Mouse (Mus musculus): ENCODE results near the gene Casp8. TPM values are rescaled to one million over a fixed set of nuclear protein-coding genes. Genes with fewer than 3 reads are reported as not detected.
A peak's percentile ranks its signal among the peaks of the same experiment; 100 is the strongest.
"Not testable (repeated sequence)": the region's sequence is repeated elsewhere in the genome, so short reads cannot be mapped to it uniquely, and the experiment has no call there.

Gene Casp8
- not detected in 2 replicates for polyA plus RNA-seq (2012; ENCODE audit: insufficient read depth, insufficient read length, low replicate concordance, missing spikeins)

GRCm38 (mm10) chr1:58795291-58796058 is at the start of gene Casp8:
Gene Casp8, plus strand, starts transcription at chr1:58795374.
- 5% methylated on average over 42 of the region's 42 CpGs for WGBS
- H3K4me1 ChIP-seq (ENCODE audit: control insufficient read depth, insufficient read depth, low read length): peaks cover 9% of the 10 kb centered on the region
- H3K27ac ChIP-seq (ENCODE audit: insufficient read depth, low read depth, low read length): no peak within 1 kb of the TSS
- TF ChIP-seq POLR2A (IDR thresholded peaks at IDR 0.05; ENCODE audit: insufficient read depth, low read depth, low read length) (no peak), CTCF (IDR thresholded peaks at IDR 0.05; ENCODE audit: insufficient read depth, low read depth, low read length) (no peak)
- H3K4me3 ChIP-seq (ENCODE audit: insufficient read depth, low read depth, low read length): peak within 1 kb of the TSS; percentile 51

DNA sequence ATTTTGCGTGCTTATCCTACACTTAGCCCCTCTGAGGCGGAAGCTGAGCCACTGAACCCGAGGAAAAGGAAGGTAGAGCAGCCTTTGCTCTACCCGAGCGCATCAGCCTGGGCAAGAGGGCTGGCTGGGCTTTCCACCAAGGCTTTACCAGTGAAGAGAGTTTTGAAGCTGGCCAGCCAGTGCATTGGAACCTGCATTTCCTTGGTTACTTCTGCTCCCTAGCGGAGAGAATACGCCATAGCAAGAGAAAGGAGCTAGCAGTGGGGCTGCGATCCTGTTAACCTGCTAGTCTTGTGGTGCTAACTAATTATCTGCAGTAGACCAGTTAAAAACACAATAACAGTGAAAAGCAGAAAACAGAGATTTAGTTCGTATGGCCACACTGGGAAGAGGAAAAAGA is 48.3 kb upstream of the Casp8 start:
- H3K27ac ChIP-seq (ENCODE audit: insufficient read depth, low read depth, low read length): no peak overlapping the region
- WGBS: 60% methylated on average over 9 of the region's 9 CpGs

DNA sequence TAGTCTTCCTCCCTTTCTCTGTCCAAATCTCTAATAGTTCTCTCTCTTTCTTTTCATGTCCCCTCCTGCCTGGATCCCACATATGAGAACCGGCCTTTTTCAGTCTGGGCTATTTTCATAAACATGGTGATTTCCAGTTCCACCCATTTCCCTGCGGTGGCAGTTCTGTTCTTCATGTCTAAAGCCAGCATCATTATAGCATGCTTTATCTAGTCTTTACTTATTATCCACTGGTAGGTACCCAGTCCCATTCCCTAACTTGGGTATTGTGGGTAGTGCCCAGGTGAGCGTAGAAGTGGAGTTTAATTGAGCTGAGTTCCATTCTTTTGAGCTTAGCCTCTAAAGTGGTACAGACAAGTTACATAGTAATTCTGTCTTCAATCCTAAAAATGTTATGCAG is 35.7 kb upstream of the Casp8 start:
- H3K4me1 ChIP-seq (ENCODE audit: control insufficient read depth, insufficient read depth, low read length): no peaks in the 10 kb centered on the region
- WGBS: 92% methylated on average over 3 of the region's 3 CpGs
- H3K4me3 ChIP-seq (ENCODE audit: insufficient read depth, low read depth, low read length): no peak overlapping the region
- TF ChIP-seq POLR2A (IDR thresholded peaks at IDR 0.05; ENCODE audit: insufficient read depth, low read depth, low read length) (no peak), CTCF (IDR thresholded peaks at IDR 0.05; ENCODE audit: insufficient read depth, low read depth, low read length) (no peak)
- no peak overlapping the region for H3K27ac ChIP-seq (ENCODE audit: insufficient read depth, low read depth, low read length)

More for the DNA sequence above, 48.3 kb upstream of the Casp8 start:
- no peak overlapping the region for H3K4me3 ChIP-seq (ENCODE audit: insufficient read depth, low read depth, low read length)
- H3K4me1 ChIP-seq (ENCODE audit: control insufficient read depth, insufficient read depth, low read length): no peaks in the 10 kb centered on the region
- TF ChIP-seq POLR2A (IDR thresholded peaks at IDR 0.05; ENCODE audit: insufficient read depth, low read depth, low read length) (no peak), CTCF (IDR thresholded peaks at IDR 0.05; ENCODE audit: insufficient read depth, low read depth, low read length) (no peak)

DNA sequence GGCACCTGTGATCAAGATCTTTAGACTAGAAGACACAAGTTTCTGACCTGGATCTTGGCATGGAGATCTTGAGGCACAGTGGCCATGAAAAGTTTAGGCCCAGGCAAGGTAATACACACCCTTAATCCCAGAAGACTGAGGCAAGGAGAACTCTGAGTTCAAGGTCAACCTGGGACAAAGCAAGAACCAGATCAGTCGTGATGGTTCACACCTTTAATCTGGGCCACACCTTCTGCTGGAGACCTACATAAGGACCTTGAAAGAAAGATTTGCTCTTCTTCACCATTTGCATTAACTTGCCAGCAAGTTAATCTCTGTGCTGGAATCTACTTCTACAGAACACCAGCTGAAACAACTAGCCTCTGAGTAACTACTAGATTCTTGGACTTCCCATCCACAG is 34.6 kb upstream of the Casp8 start:
- Histone ChIP-seq H3K4me1 (ENCODE audit: control insufficient read depth, insufficient read depth, low read length) (no peaks in the 10 kb centered on the region), H3K4me3 (ENCODE audit: insufficient read depth, low read depth, low read length) (no peak overlapping the region), H3K27ac (ENCODE audit: insufficient read depth, low read depth, low read length) (no peak overlapping the region)
- 85% methylated on average over 1 of the region's 1 CpGs for WGBS
- TF ChIP-seq POLR2A (IDR thresholded peaks at IDR 0.05; ENCODE audit: insufficient read depth, low read depth, low read length) (no peak), CTCF (IDR thresholded peaks at IDR 0.05; ENCODE audit: insufficient read depth, low read depth, low read length) (no peak)

- not testable (repeated sequence) for H3K27ac ChIP-seq (ENCODE audit: insufficient read depth, low read depth, low read length); H3K4me3 ChIP-seq (ENCODE audit: insufficient read depth, low read depth, low read length); H3K4me1 ChIP-seq (ENCODE audit: control insufficient read depth, insufficient read depth, low read length)
- 62% methylated on average over 5 of the region's 5 CpGs for WGBS
These were observed 33.5 kb upstream of the Casp8 start for GRCm38 (mm10) chr1:58761391-58762275.

DNA sequence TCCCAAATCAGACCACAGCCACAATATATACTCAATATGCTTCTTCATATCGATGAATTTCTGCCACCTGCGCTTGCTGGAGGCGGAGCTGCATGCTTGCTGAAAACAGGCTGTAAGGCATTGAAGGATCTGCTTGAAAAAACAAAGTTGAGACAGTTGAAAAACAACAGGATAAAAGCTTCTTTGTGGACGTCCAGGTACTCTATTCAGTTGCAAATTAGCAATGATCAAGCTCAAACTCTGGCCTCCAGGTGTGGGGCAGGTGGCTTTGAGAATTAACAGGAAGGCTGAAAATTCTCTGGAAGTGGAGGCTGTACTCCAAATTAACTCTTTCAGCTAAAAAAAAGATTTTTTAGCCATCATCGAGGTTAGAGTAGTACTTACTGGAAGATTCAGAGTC is 32.6 kb upstream of the Casp8 start:
- Histone ChIP-seq H3K4me3 (ENCODE audit: insufficient read depth, low read depth, low read length) (no peak overlapping the region), H3K27ac (ENCODE audit: insufficient read depth, low read depth, low read length) (no peak overlapping the region), H3K4me1 (ENCODE audit: control insufficient read depth, insufficient read depth, low read length) (no peaks in the 10 kb centered on the region)
- 80% methylated on average over 5 of the region's 5 CpGs for WGBS
- no peak for TF ChIP-seq CTCF (IDR thresholded peaks at IDR 0.05; ENCODE audit: insufficient read depth, low read depth, low read length)
- no peak for TF ChIP-seq POLR2A (IDR thresholded peaks at IDR 0.05; ENCODE audit: insufficient read depth, low read depth, low read length)

DNA sequence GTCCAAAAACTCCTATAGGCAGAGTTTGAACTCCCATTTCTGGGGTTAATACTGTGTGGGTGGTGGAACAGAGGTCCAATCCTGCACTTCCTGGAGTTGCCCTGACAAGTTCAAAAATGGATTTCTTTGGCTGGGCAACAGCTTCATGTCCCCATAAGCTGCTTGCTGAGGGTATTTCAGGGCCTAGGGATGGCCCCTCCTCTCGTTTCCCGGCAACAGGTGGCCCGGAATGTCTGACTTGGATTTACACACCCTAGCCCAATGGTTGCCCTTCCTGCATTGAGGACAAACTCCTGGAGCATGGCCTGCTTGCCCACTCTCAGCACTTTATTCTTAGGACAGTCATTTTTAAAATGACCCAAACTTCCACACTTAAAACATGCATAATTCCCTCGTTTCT is 28.7 kb upstream of the Casp8 start:
- H3K27ac ChIP-seq (ENCODE audit: insufficient read depth, low read depth, low read length); H3K4me1 ChIP-seq (ENCODE audit: control insufficient read depth, insufficient read depth, low read length); H3K4me3 ChIP-seq (ENCODE audit: insufficient read depth, low read depth, low read length): not testable (repeated sequence)
- WGBS: 72% methylated on average over 4 of the region's 4 CpGs

- TF ChIP-seq CTCF (IDR thresholded peaks at IDR 0.05; ENCODE audit: insufficient read depth, low read depth, low read length): no peak
- TF ChIP-seq POLR2A (IDR thresholded peaks at IDR 0.05; ENCODE audit: insufficient read depth, low read depth, low read length): no peak
- Histone ChIP-seq H3K27ac (ENCODE audit: insufficient read depth, low read depth, low read length) (no peak overlapping the region), H3K4me1 (ENCODE audit: control insufficient read depth, insufficient read depth, low read length) (no peaks in the 10 kb centered on the region), H3K4me3 (ENCODE audit: insufficient read depth, low read depth, low read length) (no peak overlapping the region)
These were observed 26.0 kb upstream of the Casp8 start for GRCm38 (mm10) chr1:58769136-58769535.

DNA sequence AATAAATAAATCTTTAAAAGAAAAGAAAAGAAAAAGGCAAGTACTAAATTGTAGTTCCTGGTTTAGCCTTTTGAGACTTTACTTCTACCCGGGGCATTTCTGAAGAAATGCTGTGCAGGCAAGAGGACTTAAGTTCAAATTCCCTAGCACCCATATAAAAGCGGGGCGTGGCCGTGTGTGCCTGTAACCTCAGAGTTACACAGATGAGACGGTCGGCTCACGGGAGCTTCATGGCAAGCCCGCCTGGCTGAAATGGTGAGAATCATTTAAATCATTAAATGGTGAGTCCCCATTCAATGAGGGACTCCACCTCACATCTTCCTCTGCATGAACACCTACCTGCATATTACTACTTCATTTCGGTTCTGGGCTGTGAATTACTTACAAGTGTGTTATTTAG is 25.5 kb upstream of the Casp8 start:
- H3K27ac ChIP-seq (ENCODE audit: insufficient read depth, low read depth, low read length): no peak overlapping the region
- WGBS: 59% methylated on average over 9 of the region's 9 CpGs
- no peak overlapping the region for H3K4me3 ChIP-seq (ENCODE audit: insufficient read depth, low read depth, low read length)
- TF ChIP-seq CTCF (IDR thresholded peaks at IDR 0.05; ENCODE audit: insufficient read depth, low read depth, low read length) (no peak), POLR2A (IDR thresholded peaks at IDR 0.05; ENCODE audit: insufficient read depth, low read depth, low read length) (no peak)
- no peaks in the 10 kb centered on the region for H3K4me1 ChIP-seq (ENCODE audit: control insufficient read depth, insufficient read depth, low read length)
